Mouse (Mus musculus): ENCODE results near the gene Ssmem1.

Gene Ssmem1

GRCm38 (mm10) chr6:30509265-30510239 lies at the start of gene Ssmem1, which contains the start of gene Tmem209:
Ssmem1 (plus strand) TSS chr6:30509849.
Tmem209 (minus strand) TSS chr6:30509783.
- DNase-seq = peak; percentile 98

DNA sequence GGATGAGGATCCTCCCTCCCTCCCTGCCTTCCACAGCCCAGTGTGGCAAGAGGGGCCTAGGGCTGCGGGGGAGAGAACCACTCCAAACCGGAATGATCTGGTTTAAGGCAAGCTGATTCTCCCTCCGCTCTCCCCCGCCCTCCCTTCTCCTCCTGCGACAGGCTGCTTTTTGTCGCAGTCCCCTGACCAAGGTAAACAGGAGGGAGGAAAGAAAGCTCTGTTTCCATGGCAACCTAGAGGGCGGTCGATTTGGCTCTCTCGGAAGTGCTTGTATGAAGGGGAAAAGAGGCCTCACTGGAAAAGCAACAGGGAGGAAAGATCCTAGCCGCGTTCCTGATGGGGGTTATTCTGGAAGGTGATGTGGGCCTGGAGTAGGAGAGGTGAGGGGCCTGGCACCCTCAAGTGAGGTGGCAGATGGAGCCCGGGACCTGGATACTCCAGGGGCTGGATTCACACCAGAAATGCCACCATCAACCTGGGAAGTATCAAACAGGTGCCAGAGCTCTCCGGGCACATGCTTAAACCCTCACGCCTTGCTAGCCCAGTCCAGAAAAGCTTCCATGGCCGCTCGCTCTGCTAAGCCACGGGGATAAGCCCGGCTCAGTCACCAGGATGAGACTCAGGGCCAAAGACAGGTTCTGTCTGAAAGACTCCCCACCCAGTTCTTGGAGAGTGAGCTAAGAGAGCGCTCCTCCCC lies 48.8 kb upstream of the Ssmem1 start:
- DNase-seq = peak; percentile 96

- DNase-seq = peak; percentile 64
Measured at GRCm38 (mm10) chr6:30461755-30462344, 47.8 kb upstream of the Ssmem1 start.

DNA sequence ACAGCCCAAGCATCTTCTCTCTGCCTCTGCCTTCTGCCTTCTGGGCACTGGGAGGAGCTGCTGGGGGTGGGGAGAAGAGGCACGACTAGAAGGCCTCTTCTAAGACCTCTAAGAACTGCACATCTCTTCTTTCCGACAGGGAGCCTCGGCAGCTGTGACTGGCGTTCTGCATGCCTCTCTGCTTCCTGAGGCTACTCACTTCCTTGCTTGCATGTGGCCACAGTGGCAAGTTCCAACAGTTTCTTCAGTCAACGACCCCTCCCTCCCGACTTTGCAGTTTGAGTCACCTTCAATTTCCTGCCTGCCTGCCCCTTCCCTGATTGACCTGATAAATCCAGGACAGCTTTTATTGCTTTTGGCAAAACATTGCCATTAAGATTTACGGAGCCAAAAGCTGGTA lies 46.8 kb upstream of the Ssmem1 start:
- DNase-seq = no peak

GRCm38 (mm10) chr6:30465586-30465985 lies 44.1 kb upstream of the Ssmem1 start:
- peak; percentile 29 for DNase-seq

DNA sequence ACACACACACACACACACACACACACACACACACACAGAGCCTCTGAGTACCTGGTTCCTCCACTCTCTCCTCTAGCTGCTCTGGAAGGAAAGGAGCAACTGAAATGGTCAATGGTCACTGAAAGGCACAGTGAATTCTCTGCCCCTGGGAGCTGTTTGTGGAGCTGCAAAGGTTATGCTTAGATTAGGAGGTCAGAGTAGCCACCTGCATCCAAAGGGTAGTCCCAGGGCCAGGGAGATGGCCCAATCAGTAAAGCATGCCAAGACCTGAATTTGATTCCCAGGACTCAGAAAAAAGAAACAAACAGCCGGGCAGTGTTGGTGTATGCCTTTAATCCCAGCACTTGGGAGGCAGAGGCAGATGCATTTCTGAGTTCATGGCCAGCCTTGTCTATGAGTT lies 41.6 kb upstream of the Ssmem1 start:
- DNase-seq = no peak

GRCm38 (mm10) chr6:30468684-30469083 lies 41.0 kb upstream of the Ssmem1 start:
- peak; percentile 74 for DNase-seq

GRCm38 (mm10) chr6:30469370-30469769 lies 40.3 kb upstream of the Ssmem1 start:
- peak; percentile 94 for DNase-seq

GRCm38 (mm10) chr6:30471706-30472105 lies 37.9 kb upstream of the Ssmem1 start:
- DNase-seq = no peak

DNA sequence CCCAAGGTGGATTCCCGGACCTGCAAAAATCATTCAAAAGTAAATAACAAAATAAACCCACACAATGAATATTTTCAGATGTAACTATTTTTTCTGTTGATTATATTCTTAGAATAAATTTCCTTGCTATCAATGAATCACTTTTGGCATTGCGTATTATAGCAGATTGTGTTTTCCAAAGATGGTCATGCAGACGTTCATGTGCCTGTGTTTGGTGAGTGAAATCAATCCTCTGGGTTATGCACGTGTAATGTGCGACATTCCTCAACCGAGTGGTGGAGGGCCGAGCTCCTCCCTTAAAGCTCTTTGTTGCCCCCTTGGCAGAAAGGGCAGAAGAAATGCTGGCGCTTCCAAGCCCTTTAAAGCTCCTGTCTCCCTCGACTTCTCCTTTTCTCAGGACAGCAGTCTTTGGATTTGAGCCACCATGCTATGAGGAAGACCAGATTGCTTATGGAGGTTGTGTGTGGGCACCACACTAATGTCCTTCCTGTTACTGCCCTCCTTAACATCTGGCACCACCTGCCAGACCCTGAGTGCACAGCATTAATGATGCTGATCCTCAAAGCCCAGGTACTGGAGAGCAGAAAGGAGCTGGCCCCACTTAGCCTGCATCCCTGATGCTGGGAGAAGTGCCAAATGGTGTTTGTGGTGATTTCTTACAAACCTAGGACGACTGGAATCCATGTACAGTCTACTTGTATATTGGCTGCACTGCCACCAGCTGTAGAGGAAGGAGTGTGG lies 33.5 kb upstream of the Ssmem1 start:
- peak; percentile 49 for DNase-seq

DNA sequence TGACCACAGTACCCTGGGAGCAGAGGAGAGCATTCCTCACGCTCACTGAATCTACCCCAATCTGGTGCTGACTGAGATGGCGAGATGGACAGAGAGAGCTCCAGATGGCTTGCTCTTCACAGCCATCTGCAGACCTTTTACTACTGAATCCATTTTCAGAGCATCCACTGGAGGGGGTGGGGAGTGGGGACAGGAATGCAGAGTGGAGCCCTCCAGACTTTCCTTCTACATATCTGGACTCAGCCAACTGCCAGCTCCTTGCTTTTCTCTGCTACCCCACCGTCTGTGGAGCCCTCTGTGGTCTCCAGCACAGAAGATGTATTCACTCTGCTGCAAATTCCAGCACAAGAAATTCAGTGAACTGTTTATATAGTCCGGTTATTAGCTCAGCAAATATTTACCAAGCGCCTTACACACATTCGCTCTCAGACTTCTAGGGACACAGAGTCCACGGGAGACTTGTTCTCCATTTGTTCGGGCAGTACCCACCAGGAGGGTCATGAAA lies 32.4 kb upstream of the Ssmem1 start:
- peak; percentile 81 for DNase-seq

DNA sequence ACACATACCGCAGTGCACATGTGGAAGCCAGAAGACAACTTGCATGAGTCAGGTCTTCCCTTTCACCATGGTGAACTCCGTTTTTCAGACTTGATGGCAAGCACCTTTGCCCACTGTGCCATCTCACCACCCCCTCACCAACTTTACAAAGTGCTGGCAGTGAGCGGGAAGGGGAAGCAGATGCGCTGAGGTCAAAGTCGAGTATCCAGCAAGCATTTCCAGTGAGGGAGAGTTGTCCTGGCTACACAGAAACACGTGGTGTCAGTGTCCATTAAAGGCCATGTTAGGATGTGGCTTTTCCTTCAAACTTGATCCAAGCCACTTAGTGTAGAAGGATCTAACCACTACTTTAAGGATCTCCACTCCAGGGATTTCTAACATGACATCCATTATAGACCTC lies 31.9 kb upstream of the Ssmem1 start:
- peak; percentile 26 for DNase-seq

DNA sequence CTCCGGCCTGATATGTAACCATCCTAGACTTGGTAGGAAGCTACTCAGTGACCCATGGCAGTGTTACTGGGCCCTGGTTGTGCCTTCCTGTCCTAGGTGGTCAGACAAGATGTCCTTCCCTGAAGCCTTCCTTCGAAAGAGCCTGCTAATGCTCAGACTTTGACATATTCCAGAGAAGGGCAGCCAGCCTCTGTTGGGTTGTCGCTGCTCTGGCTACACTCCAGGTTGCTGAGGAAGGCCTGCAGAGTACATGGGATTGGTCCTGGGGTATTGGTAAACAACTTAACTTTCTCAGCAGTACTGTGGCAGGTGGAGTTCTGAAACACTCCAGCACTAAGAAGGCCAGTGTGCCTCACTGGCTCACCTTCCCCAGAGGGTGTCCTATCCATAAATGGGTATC lies 30.2 kb upstream of the Ssmem1 start:
- DNase-seq = peak; percentile 45

GRCm38 (mm10) chr6:30482908-30483307 lies 26.7 kb upstream of the Ssmem1 start:
- DNase-seq = no peak

DNA sequence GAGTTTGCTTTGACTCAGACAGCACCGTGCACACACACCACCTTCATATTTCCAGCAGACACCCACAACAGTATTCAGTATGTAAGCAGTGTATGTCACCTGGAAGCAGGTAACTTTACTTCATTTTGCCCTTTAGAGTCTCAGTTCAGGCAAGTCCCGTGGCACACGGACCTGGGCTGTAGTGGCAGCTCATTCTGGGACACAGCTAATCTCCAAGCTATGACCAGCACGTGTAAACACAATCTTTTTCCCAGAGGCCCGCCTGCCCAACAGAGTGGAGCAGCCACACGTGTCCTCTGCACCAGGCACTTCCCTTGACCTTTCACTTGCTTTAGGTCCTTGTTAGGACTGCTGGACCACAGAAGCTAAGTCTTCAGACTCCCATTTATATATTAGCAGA lies 23.1 kb upstream of the Ssmem1 start:
- DNase-seq = no peak

- no peak for DNase-seq
Measured at GRCm38 (mm10) chr6:30499049-30499448, 10.6 kb upstream of the Ssmem1 start.

GRCm38 (mm10) chr6:30508824-30509223 lies 825 bp upstream of the Ssmem1 start:
- no peak for DNase-seq

- DNase-seq = peak; percentile 45
Measured at GRCm38 (mm10) chr6:30510291-30510690, 642 bp downstream of the Ssmem1 start.

DNA sequence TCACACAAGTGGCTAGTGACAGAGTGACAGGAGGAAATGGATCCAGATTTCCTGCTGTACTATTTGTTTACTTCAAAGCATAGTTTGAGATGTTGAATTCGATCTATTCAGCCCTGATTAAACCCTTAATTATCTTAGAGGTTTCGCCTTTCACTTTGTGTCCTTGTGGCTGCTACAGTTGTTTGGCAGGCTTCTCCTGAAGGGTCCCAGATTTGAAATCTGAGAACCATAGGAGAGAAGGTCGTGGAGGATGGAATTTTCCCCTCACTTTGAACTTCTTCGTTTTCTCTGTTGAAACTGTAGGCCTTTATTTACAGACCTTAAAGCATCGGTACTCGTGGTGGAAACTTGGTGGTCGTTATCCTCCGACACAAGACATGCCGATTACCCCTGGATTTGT lies 4.6 kb downstream of the Ssmem1 start:
- DNase-seq = no peak

GRCm38 (mm10) chr6:30520400-30520799 lies 10.8 kb downstream of the Ssmem1 start:
- no peak for DNase-seq

DNA sequence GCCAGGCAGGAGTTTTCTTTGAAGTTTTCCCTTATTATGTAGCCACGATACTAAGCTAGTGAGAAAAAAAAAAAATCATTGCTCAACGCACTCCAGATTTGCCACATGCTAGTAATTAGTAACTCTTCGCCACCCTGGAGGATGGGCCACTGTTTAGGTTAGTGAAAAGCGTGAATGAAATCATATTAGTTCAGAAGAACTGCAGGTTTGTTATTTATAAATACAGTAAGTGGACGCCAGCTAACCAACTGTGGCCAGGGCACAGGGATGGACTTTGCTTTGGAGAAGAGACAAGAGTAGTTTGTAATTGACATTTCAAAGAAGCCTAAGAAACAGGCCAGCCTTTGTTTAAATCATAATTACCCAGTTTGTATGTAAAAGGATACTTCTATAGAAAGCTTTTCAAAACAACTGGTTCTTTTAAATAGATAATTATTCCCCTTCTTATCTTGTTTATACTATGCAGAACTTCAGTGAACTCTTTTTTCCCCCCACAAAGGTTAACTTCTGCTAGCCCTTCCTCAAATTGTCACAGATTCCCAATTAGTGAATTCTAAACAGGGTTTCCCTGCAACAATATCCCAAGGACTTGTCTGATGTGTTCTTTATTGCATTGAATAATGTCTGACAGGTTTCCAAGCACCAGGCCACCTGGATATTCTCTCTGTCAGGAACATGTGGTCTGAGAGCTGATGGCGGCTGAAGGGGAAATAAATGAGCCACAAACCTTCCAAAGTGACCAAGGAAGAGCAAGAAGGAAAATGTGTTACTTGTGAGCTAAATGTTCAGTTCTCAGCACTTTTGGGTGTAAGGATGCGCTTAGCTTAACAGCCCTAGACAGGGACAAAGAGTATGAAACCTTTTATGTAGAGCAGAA lies 16.0 kb downstream of the Ssmem1 start:
- DNase-seq = no peak
